Mouse (Mus musculus) heart, adult 2 months (tissue): ENCODE data around the gene Cd3eap.

ENCODE experiments used
- CTCF ChIP-seq: fragments of 200-600 bp; IDR thresholded peaks from 2 replicates; pipeline ENCODE4 v1.8.1; 2022; ENCODE audit warnings: antibody characterized with exemption, mild to moderate bottlenecking, moderate library complexity
- EP300 ChIP-seq: fragments of 200-500 bp; IDR thresholded peaks from 2 replicates; pipeline ENCODE4 v1.6.1; 2011; ENCODE audit warnings: low read depth, low read length, control low read depth; ENCODE audit not compliant: insufficient read depth
- POLR2A ChIP-seq: fragments of 200-500 bp; IDR thresholded peaks from 2 replicates; pipeline ENCODE4 v1.6.1; 2011; ENCODE audit warnings: mild to moderate bottlenecking, low read depth, low read length, control low read depth; ENCODE audit not compliant: insufficient read depth

DNA sequence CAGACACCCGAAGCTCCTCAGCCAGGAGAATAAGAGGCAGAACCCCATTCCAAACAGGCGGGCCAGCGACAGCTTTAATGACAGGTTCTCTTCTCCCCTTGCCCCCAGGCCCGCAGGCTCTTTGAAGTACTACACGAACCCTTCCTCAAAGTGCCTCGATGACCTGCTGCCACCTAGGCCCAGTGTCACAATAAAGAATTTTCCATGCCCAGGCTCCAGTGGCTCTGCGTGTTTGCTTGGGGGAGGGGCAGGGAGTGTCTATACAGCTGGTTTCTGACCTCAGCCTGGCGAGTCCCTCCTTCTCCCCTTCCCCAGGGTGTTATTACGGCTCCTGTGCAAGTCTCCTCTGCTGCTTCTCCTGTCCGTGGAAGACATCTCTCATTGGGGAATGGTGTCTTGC is 3.0 kb downstream of the Cd3eap start:
- TF ChIP-seq CTCF: no peak
- TF ChIP-seq POLR2A: no peak
- no peak for TF ChIP-seq EP300
